Mouse (Mus musculus) erythroblast, embryonic 14.5 days (primary cell): ENCODE measurements around the gene Nell2. TPM values are rescaled to one million over a fixed set of nuclear protein-coding genes. Genes with fewer than 3 reads are reported as not detected.

Experiments used
- H3K27me3 ChIP-seq: 2 replicates; pipeline ENCODE4 v1.6.1; 2012; ENCODE audit warnings: inconsistent platforms; ENCODE audit not compliant: control insufficient read depth
- H3K36me3 ChIP-seq: 2 replicates; pipeline ENCODE4 v1.6.1; 2012; ENCODE audit warnings: mild to moderate bottlenecking, inconsistent platforms; ENCODE audit not compliant: control insufficient read depth
- H3K4me1 ChIP-seq: 2 replicates; pipeline ENCODE4 v1.6.1; 2012; ENCODE audit warnings: inconsistent platforms; ENCODE audit not compliant: control insufficient read depth
- H3K4me3 ChIP-seq: replicated peaks from 2 replicates; pipeline ENCODE3; 2012; ENCODE audit warnings: moderate library complexity, mild to moderate bottlenecking, inconsistent platforms
- H3K9me3 ChIP-seq: 2 replicates; pipeline ENCODE4 v1.6.1; 2012; ENCODE audit warnings: low read length, inconsistent platforms, mixed read lengths; ENCODE audit not compliant: control insufficient read depth
- GATA1 ChIP-seq: IDR thresholded peaks from 2 replicates; pipeline ENCODE4 v1.6.1; 2012; ENCODE audit warnings: low read length, inconsistent platforms, mixed read lengths
- TAL1 ChIP-seq: IDR thresholded peaks from 3 replicates; pipeline ENCODE4 v1.6.1; 2012; ENCODE audit warnings: low read length, inconsistent platforms, mixed read lengths
- polyA plus RNA-seq: library from polyadenylated mRNA; stranded (reverse); fragments of >175 nt; gene quantifications from 2 replicates; pipeline ENCODE4 v1.2.3, GENCODE M21; 2012

The Nell2 gene
- polyA plus RNA-seq, 1 experiment, result not detected

DNA sequence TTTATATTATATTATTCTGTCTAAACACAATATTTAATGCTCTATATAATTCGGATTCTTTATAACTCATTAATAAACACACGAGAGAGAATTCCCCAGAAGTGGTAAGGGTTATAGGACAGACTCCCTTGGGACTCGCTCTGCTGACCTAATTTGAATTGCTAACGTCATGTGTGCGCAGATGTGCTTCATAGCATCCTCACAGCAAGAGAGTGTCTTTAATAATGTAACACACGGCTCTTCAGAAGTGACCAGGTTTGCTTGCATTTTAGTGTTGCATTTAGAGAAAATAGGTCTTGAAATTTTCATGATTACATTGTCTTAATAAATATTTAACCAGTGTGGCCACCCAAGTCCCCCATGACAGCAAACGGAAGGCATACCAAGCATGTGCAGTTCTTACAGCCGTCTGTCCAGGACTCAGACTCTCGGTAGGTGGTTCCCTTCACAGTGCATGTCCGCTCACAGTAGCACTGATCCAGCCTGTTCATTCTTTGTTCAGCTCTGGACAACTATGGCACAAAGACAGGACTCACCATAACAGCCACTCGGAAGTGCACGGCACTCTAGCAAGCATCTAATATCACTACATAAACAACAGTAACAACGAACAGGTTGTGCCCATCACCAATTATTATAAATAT lies 97.1 kb downstream of the Nell2 start:
- Histone ChIP-seq H3K9me3 (peaks cover 23% of the 10 kb centered on the region), H3K27me3 (no peaks in the 10 kb centered on the region), H3K36me3 (no peaks in the 10 kb centered on the region), H3K4me1 (no peaks in the 10 kb centered on the region), H3K4me3 (no peak overlapping the region)
- TF ChIP-seq TAL1 (no peak), GATA1 (no peak)

DNA sequence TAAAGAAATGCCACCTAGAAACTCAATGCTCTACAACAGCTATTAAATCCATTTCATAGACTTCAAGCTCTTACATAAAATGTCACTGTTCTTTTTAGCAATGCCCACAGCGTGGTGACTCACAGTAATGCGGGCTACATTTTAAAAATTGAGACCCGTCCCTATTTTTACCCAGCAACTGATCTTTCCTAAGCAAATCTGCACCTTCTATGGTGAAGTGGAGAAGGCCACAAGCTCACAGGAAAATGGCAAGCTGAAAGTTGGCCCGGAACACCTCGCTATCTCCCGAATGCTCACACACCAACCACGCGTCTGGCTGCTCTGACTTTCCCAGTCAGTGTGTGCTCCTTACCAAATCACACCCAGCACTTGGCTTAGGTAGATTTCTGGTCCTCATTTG lies 98.4 kb downstream of the Nell2 start:
- H3K27me3 ChIP-seq, result no peaks in the 10 kb centered on the region
- H3K4me1 ChIP-seq, result no peaks in the 10 kb centered on the region
- H3K9me3 ChIP-seq, result peaks cover 19% of the 10 kb centered on the region
- no peaks in the 10 kb centered on the region for H3K36me3 ChIP-seq
- TF ChIP-seq GATA1, result no peak
- TF ChIP-seq TAL1, result no peak
- no peak overlapping the region for H3K4me3 ChIP-seq

DNA sequence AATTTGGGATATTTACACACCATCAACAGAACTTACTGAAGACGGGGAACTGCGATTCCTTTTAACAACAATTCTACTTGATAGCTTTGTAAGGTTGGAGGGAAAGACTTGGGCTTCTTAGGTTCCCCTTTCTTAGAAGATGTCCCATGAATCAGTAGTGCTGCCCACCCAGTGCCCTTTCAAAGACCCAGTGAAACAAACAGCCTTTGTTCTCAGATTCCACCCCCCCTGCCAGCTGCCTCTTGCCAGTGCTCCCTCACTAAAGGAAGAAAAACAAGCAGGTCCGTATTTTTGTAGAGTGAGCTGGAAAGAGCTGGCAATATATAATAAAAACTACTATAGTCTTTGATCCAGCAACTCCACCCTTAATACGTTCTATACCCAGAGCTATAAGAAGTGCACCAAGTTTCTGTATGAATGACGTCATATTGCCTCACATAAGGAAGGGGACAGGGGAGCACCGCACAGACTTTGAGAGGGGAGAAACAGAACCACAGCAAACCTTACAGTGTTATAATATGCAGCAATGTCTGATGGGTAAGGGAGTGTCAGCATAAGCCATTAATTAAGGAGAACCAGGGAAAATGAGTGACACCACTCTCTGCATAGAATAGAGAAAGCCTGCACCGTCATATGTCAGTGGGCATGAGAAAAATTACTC lies 100.2 kb downstream of the Nell2 start:
- Histone ChIP-seq H3K9me3 (peaks cover 17% of the 10 kb centered on the region), H3K4me1 (no peaks in the 10 kb centered on the region), H3K36me3 (no peaks in the 10 kb centered on the region), H3K27me3 (no peaks in the 10 kb centered on the region), H3K4me3 (no peak overlapping the region)
- TF ChIP-seq GATA1, result no peak
- TF ChIP-seq TAL1, result no peak

DNA sequence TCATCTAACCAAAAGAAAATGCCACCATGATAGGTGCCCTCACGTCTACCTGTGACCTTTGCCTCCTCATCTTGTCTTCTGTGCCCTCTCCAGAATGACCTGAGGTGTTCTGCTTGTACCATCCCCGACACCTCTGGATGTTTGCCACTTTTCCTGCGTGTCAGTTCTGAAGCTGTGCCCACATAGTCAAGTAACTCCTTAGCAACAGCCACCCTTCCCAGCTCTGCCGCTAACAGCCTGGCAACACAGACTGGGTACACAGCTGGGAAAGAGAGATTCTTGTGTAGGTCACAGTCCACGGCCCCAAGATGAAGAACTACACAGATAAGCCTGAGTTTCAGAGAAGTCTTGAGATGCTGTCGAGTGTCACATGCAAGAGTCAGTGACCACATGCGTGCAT lies 103.3 kb downstream of the Nell2 start:
- H3K36me3 ChIP-seq, result no peaks in the 10 kb centered on the region
- H3K4me3 ChIP-seq, result no peak overlapping the region
- no peaks in the 10 kb centered on the region for H3K4me1 ChIP-seq
- no peaks in the 10 kb centered on the region for H3K27me3 ChIP-seq
- no peak for TF ChIP-seq TAL1
- no peak for TF ChIP-seq GATA1
- peaks cover 19% of the 10 kb centered on the region for H3K9me3 ChIP-seq

DNA sequence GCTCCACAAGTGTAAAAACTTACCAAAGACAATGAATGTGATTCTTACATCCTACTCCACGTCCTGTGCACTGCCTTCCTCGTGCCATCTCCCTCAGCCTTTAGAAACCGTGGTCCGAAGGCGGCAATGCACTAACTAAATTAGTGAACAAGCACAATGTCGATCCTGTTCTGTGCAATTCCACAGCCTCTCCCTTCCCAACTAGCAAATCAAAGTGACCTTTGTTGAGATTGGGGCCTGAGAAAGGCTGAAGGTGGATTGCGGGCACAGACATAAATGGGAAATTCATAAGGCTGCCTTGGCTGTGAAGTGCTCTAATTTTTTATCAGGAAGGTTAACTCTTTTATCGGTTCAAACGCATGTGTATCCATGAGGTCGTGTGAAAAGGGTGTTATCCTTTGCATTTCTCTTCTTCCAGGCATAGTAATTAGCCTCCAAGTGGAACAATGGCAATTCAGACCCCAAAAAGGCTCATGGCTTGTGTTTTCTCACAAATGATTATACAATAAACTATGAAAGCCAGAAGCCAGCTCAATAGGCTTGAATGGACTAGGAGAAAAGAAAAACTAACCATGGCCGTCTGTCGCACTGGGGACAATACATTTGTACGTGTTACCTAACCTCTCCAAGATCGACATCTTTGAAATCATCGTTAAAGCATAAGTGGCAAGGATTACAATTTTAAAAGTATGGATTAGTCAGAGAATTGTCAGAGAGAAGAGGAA lies 106.0 kb downstream of the Nell2 start:
- no peaks in the 10 kb centered on the region for H3K4me1 ChIP-seq

DNA sequence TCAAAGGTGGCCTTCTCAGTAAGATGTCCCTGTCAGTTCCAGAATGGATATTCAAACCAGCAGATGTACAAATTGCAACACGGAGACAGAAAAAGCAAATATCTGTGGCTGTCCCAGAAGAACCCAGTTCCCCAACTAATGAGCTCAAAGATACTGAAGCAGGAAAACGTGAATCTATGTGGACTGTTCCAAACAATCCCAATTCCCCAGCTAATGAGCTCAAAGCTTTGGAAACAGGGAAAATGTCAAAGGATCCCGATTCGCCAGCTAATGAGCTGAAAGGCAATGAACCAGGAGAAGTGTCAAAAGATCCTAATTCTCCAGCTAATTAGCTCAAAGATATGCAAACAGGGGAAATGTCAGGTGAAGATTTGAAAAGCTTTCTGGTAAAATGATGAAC lies 109.7 kb downstream of the Nell2 start:
- Histone ChIP-seq H3K36me3 (no peaks in the 10 kb centered on the region), H3K4me1 (no peaks in the 10 kb centered on the region), H3K4me3 (no peak overlapping the region), H3K9me3 (peaks cover 18% of the 10 kb centered on the region), H3K27me3 (no peaks in the 10 kb centered on the region)
- TF ChIP-seq GATA1 (no peak), TAL1 (no peak)

More for the DNA sequence above, 106.0 kb downstream of the Nell2 start:
- Histone ChIP-seq H3K36me3 (no peaks in the 10 kb centered on the region), H3K9me3 (peaks cover 23% of the 10 kb centered on the region), H3K4me3 (no peak overlapping the region), H3K27me3 (no peaks in the 10 kb centered on the region)
- TF ChIP-seq GATA1, result no peak
- TF ChIP-seq TAL1, result no peak

DNA sequence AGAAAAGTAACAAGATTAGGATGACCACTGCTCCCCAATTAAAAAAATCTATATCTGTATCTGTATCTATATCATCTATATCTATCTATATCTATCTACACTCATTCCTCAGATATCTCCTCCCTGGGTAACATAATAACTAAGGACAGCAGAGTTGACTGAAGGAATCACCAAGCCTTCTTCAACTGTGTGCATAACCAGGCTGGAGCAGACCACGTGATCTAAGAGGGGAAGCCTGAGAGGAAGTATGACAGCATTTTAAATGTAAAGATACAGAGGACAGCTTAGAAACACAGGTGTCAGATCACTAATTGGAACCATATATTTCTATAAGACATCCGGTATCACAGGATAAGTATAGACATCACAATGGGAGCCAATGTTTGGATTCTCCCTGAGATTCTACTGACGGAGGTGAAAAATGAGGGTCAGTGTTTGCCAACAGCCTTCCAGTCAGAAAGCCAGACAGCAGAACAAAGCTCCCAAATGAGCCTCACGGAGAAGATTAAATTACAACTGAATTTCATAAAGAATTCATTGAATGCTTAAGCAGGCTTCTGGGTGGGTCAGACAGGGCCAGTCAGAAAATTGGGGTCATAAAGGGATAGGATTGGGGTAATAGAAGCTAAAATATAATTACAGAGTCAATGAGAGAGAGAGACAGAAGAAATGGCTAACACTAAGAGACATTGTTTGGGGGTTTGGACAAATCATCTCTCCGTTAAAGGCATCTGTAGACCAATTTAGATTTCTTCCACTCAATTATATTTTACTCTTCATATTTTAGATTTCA lies 116.2 kb downstream of the Nell2 start:
- Histone ChIP-seq H3K36me3 (no peaks in the 10 kb centered on the region), H3K4me1 (no peaks in the 10 kb centered on the region), H3K27me3 (no peaks in the 10 kb centered on the region), H3K4me3 (no peak overlapping the region), H3K9me3 (peaks cover 9% of the 10 kb centered on the region)
- TF ChIP-seq TAL1, result no peak
- TF ChIP-seq GATA1, result no peak

DNA sequence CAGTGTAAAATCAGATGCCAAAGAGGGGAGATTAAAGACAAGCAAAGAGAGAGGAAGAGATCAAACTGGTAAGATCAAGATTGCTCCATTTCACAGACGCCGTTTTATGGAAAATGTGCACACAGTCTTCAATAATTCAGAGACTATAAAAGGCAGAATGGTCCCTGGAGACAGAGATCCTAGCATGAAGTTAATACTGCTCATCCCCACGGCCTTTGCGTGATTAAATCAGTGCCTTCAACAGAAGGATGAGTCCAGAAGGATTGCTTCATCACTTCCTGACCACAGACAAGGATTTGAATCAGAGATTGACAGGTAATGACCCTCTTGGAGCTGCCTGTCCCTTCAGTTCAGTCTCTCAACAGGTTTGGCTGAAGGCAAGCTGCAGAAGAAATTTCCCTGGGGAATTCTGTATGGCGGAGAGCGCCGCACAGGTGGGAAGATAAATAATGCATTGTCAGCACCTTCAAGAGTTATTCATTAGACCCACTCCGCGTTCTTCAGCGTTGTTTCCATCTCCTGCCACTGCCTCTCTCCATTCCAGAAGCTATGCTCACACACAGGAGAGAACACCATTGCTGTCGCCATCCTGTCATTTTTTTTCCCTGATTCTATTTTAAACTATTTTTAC lies 118.0 kb downstream of the Nell2 start:
- TF ChIP-seq TAL1, result no peak
- no peak for TF ChIP-seq GATA1

DNA sequence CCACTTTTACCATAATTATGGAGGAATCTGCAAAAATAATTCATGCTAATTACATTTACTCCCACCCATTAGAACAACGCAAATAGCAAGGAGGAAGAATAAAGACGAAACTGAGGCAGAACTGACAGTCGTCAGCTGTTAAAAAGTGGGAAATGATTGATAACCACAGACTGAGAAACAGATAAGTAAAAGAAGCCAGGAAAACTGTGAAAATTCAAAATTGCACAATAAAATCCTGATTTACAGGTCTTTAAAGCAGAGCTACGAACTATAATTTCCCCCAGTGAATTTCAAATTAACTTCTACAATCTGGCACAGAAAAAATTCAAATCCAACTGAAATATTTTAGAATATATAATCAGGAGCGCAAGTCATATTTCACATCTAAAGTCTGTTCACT lies 138.0 kb downstream of the Nell2 start:
- no peaks in the 10 kb centered on the region for H3K36me3 ChIP-seq
- no peak overlapping the region for H3K4me3 ChIP-seq
- TF ChIP-seq TAL1, result no peak
- no peak for TF ChIP-seq GATA1
- no peaks in the 10 kb centered on the region for H3K27me3 ChIP-seq
- no peaks in the 10 kb centered on the region for H3K4me1 ChIP-seq
- H3K9me3 ChIP-seq, result peaks cover 15% of the 10 kb centered on the region; the same call in 1 of the 2 replicates

More for the DNA sequence above, 118.0 kb downstream of the Nell2 start:
- Histone ChIP-seq H3K4me3 (no peak overlapping the region), H3K9me3 (peaks cover 7% of the 10 kb centered on the region), H3K27me3 (no peaks in the 10 kb centered on the region), H3K4me1 (no peaks in the 10 kb centered on the region), H3K36me3 (no peaks in the 10 kb centered on the region)
